Comparison of ENCODE assay signal across 8 mouse cellular contexts in the genomic region with DNA sequence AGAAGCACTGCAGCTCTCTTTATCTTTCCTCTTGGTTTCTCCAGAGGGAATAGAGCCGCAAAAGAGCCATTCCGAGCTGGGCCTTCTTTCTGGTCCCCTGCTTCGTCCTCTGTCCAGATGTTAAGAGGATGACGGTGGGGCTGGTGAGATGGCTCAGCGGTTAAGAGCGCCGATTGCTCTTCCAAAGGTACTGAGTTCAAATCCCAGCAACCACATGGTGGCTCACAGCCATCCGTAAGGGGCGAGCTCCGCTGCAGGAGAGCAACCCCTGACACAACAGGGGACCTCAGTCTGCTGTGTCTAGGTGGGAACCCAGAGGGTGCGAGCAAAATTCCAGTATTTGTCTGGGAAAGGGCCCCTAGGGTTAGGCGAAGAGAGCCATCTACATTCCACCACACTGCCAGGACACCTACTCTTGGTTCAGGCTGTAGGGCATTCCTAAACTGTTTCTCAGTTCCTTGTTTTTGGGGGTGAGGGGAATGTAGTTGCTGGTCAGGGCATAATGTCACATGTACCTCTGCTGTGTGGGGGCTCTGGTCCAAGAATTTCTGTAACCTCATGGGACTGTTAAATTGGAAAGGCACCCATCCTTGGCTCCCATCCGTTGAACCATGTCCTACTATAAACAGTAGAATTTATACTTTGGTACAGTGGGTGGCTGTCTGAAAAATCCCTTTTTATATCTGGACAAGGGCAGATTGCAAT. TPM values are rescaled to one million over a fixed set of nuclear protein-coding genes. Genes with fewer than 3 reads are reported as not detected.
DNase-seq lines count a peak whose midpoint lies in the region; ATAC-seq and TF ChIP-seq lines count a peak whose summit lies in the region.

No protein-coding gene starts in this region.

- peaks cover 20% of the 10 kb centered on the region for H3K4me1 ChIP-seq in heart, embryonic 11.5 days (ENCODE audit: control insufficient read depth, insufficient read depth, low read length)
- no peaks in the 10 kb centered on the region for H3K4me1 ChIP-seq in ES-Bruce4 (ENCODE audit: control insufficient read depth, insufficient read depth, low read length)
- peaks cover 17% of the 10 kb centered on the region for H3K4me1 ChIP-seq in forebrain, embryonic 16.5 days (replicated peaks; ENCODE audit: control insufficient read depth, insufficient read depth, low read length)
- H3K4me1 ChIP-seq in liver, postnatal 0 days (ENCODE audit: insufficient read depth), result peaks cover 25% of the 10 kb centered on the region

- peak overlapping the region; percentile 76 for H3K4me2 ChIP-seq in heart, embryonic 11.5 days
- H3K4me2 ChIP-seq in forebrain, embryonic 16.5 days (ENCODE audit: low read length), result peak overlapping the region; percentile 62
- H3K4me2 ChIP-seq in liver, postnatal 0 days (ENCODE audit: low read depth, low read length), result peak overlapping the region; percentile 66

- H3K4me3 ChIP-seq in heart, embryonic 11.5 days (ENCODE audit: low read depth, low read length), result peak overlapping the region; percentile 56
- H3K4me3 ChIP-seq in ES-Bruce4 (ENCODE audit: low read depth, low read length), result peak overlapping the region; percentile 55
- H3K4me3 ChIP-seq in forebrain, embryonic 16.5 days (replicated peaks; ENCODE audit: low read length), result peak overlapping the region; percentile 69
- peak overlapping the region; percentile 53 for H3K4me3 ChIP-seq in liver, postnatal 0 days (ENCODE audit: low read depth, low read length)

- no peak for TF ChIP-seq POLR2A in ES-Bruce4 (IDR thresholded peaks at IDR 0.05; ENCODE audit: insufficient read depth, low read length)

- DNase-seq in heart, postnatal 25 days (ENCODE audit: low spot score), result no peak
- DNase-seq in liver, postnatal 0 days, result no peak
- DNase-seq in Muller cell, postnatal 12 days (ENCODE audit: inconsistent ontology term), result no peak
- DNase-seq in urinary bladder, adult 18-20 months (ENCODE audit: low spot score in 2 of 2), result no peak
- DNase-seq in layer of hippocampus, adult 18-20 months (ENCODE audit: low spot score in 2 of 2), result no peak

- ATAC-seq in heart, embryonic 11.5 days (replicated peaks; ENCODE audit: insufficient number of reproducible peaks, low FRiP score, low TSS enrichment), result no peak
- peak; percentile 5; the same call in 1 of the 2 replicates for ATAC-seq in forebrain, embryonic 16.5 days
- ATAC-seq in liver, postnatal 0 days, result no peak

- TF ChIP-seq EP300 in ES-Bruce4 (IDR thresholded peaks at IDR 0.05; ENCODE audit: insufficient read depth, low read depth, low read length), result no peak
- no peak for TF ChIP-seq EP300 in liver, postnatal 0 days (IDR thresholded peaks at IDR 0.05; ENCODE audit: low read depth)

- H3K27ac ChIP-seq in heart, embryonic 11.5 days (ENCODE audit: low read depth, low read length), result peak overlapping the region; percentile 97
- peak overlapping the region; percentile 93 for H3K27ac ChIP-seq in ES-Bruce4 (ENCODE audit: insufficient read depth, low read length)
- peak overlapping the region; percentile 97 for H3K27ac ChIP-seq in forebrain, embryonic 16.5 days (ENCODE audit: low read length)
- peak overlapping the region; percentile 97 for H3K27ac ChIP-seq in liver, postnatal 0 days (ENCODE audit: low read depth)

- no peak for TF ChIP-seq CTCF in ES-Bruce4 (IDR thresholded peaks at IDR 0.05; ENCODE audit: low read depth, low read length)
- no peak for TF ChIP-seq CTCF in liver, postnatal 0 days (IDR thresholded peaks at IDR 0.05; ENCODE audit: low read depth)

- H3K9ac ChIP-seq in heart, embryonic 11.5 days (ENCODE audit: low read depth, low read length), result peak overlapping the region; percentile 81
- H3K9ac ChIP-seq in ES-Bruce4 (ENCODE audit: low read depth, poor library complexity, severe bottlenecking), result peak overlapping the region; percentile 75
- peak overlapping the region; percentile 70 for H3K9ac ChIP-seq in forebrain, embryonic 16.5 days (replicated peaks; ENCODE audit: low read depth, low read length)
- H3K9ac ChIP-seq in liver, postnatal 0 days (replicated peaks), result peak overlapping the region; percentile 57

- 63% methylated on average over 13 of the region's 13 CpGs for WGBS in heart, embryonic 11.5 days (ENCODE audit: insufficient replicate concordance)
- WGBS in forebrain, embryonic 16.5 days, result 70% methylated on average over 13 of the region's 13 CpGs
- WGBS in liver, postnatal 0 days (ENCODE audit: insufficient replicate concordance), result 64% methylated on average over 13 of the region's 13 CpGs

- intact Hi-C loops in heart, postnatal 25 days (cut with DNase I), result no loop called here

- peaks cover 21% of the 10 kb centered on the region for H3K36me3 ChIP-seq in heart, embryonic 11.5 days (ENCODE audit: control insufficient read depth, insufficient read depth, low read length)
- peaks cover 15% of the 10 kb centered on the region for H3K36me3 ChIP-seq in ES-Bruce4 (ENCODE audit: control insufficient read depth, insufficient read depth, low read length, poor library complexity, severe bottlenecking)
- H3K36me3 ChIP-seq in forebrain, embryonic 16.5 days (ENCODE audit: control insufficient read depth, insufficient read depth), result peaks cover 24% of the 10 kb centered on the region
- peaks cover 35% of the 10 kb centered on the region for H3K36me3 ChIP-seq in liver, postnatal 0 days (replicated peaks; ENCODE audit: insufficient read depth, low read length)

- H3K27me3 ChIP-seq in heart, embryonic 11.5 days (ENCODE audit: control insufficient read depth, insufficient read depth, low read length), result no peaks in the 10 kb centered on the region
- no peaks in the 10 kb centered on the region for H3K27me3 ChIP-seq in ES-Bruce4 (ENCODE audit: control insufficient read depth, insufficient read depth, low read length, poor library complexity, severe bottlenecking)
- H3K27me3 ChIP-seq in forebrain, embryonic 16.5 days (replicated peaks; ENCODE audit: control insufficient read depth, insufficient read depth, low read length), result no peaks in the 10 kb centered on the region
- no peaks in the 10 kb centered on the region for H3K27me3 ChIP-seq in liver, postnatal 0 days (ENCODE audit: insufficient read depth, low read length)

- H3K9me3 ChIP-seq in heart, embryonic 11.5 days (replicated peaks; ENCODE audit: control insufficient read depth, low read length), result no peaks in the 10 kb centered on the region
- no peaks in the 10 kb centered on the region; the same call in 1 of the 2 replicates for H3K9me3 ChIP-seq in ES-Bruce4 (replicated peaks; ENCODE audit: control insufficient read depth, insufficient read depth, low read length, poor library complexity, severe bottlenecking)
- H3K9me3 ChIP-seq in forebrain, embryonic 16.5 days (ENCODE audit: control insufficient read depth, low read length), result no peaks in the 10 kb centered on the region
- H3K9me3 ChIP-seq in liver, postnatal 0 days (ENCODE audit: low read length), result no peaks in the 10 kb centered on the region

RNA-seq across cellular contexts. Expression of a gene that starts 0.7 kb away (rescaled TPM):
- 16.5 and 35.1 TPM in 2 replicates for polyA plus RNA-seq in heart, embryonic 11.5 days (2014; fragmentation: Nextera tagmentation; extraction: Ambion mirVana)
- total RNA-seq in heart, postnatal 25 days (2021), result 10 to 100 TPM; 15.2 to 16.5 TPM
- 65.7 and 71.0 TPM in 2 replicates for polyA plus RNA-seq in ES-Bruce4 (2011; ENCODE audit: insufficient read depth, insufficient read length, low read depth, missing spikeins)
- polyA plus RNA-seq in forebrain, embryonic 16.5 days (2015; fragmentation: Nextera tagmentation; extraction: Ambion mirVana), result 82.1 and 90.4 TPM in 2 replicates
- 36.9 and 41.0 TPM in 2 replicates for polyA plus RNA-seq in liver, postnatal 0 days (2015; fragmentation: Nextera tagmentation; extraction: Ambion mirVana)
- total RNA-seq in layer of hippocampus, adult 18-20 months (2021), result 10 to 100 TPM; 56.2 to 60.3 TPM

RNA-seq across cellular contexts. Expression of a gene that starts 2.8 kb away (rescaled TPM):
- polyA plus RNA-seq in heart, embryonic 11.5 days (2014; fragmentation: Nextera tagmentation; extraction: Ambion mirVana), result 4.2 and 4.7 TPM in 2 replicates
- 1 to 10 TPM; 7.1 to 7.7 TPM for total RNA-seq in heart, postnatal 25 days (2021)
- polyA plus RNA-seq in ES-Bruce4 (2011; ENCODE audit: insufficient read depth, insufficient read length, low read depth, missing spikeins), result 32.9 and 36.2 TPM in 2 replicates
- polyA plus RNA-seq in forebrain, embryonic 16.5 days (2015; fragmentation: Nextera tagmentation; extraction: Ambion mirVana), result 6.4 and 7.8 TPM in 2 replicates
- 30.1 and 32.5 TPM in 2 replicates for polyA plus RNA-seq in liver, postnatal 0 days (2015; fragmentation: Nextera tagmentation; extraction: Ambion mirVana)
- 10 to 100 TPM; 13.1 to 13.8 TPM for total RNA-seq in layer of hippocampus, adult 18-20 months (2021)

RNA-seq across cellular contexts. Expression of a gene that starts 8.0 kb away (rescaled TPM):
- not detected in 2 replicates for polyA plus RNA-seq in heart, embryonic 11.5 days (2014; fragmentation: Nextera tagmentation; extraction: Ambion mirVana)
- total RNA-seq in heart, postnatal 25 days (2021), result not detected
- polyA plus RNA-seq in ES-Bruce4 (2011; ENCODE audit: insufficient read depth, insufficient read length, low read depth, missing spikeins), result 45.2 and 48.1 TPM in 2 replicates
- polyA plus RNA-seq in forebrain, embryonic 16.5 days (2015; fragmentation: Nextera tagmentation; extraction: Ambion mirVana), result not detected in 2 replicates
- 0.13 TPM in 1 of 2 replicates, not detected in the other for polyA plus RNA-seq in liver, postnatal 0 days (2015; fragmentation: Nextera tagmentation; extraction: Ambion mirVana)
- not detected for total RNA-seq in layer of hippocampus, adult 18-20 months (2021)

RNA-seq across cellular contexts. Expression of a gene that starts 9.1 kb away (rescaled TPM):
- polyA plus RNA-seq in heart, embryonic 11.5 days (2014; fragmentation: Nextera tagmentation; extraction: Ambion mirVana), result 530 and 592 TPM in 2 replicates
- 100 to 1,000 TPM; 201 to 206 TPM for total RNA-seq in heart, postnatal 25 days (2021)
- polyA plus RNA-seq in ES-Bruce4 (2011; ENCODE audit: insufficient read depth, insufficient read length, low read depth, missing spikeins), result 1,464 and 1,502 TPM in 2 replicates
- polyA plus RNA-seq in forebrain, embryonic 16.5 days (2015; fragmentation: Nextera tagmentation; extraction: Ambion mirVana), result 563 and 599 TPM in 2 replicates
- 199 and 203 TPM in 2 replicates for polyA plus RNA-seq in liver, postnatal 0 days (2015; fragmentation: Nextera tagmentation; extraction: Ambion mirVana)
- total RNA-seq in layer of hippocampus, adult 18-20 months (2021), result 100 to 1,000 TPM; 325 to 357 TPM

RNA-seq across cellular contexts. Expression of a gene that starts 18.8 kb away (rescaled TPM):
- polyA plus RNA-seq in heart, embryonic 11.5 days (2014; fragmentation: Nextera tagmentation; extraction: Ambion mirVana), result 70.2 and 81.4 TPM in 2 replicates
- total RNA-seq in heart, postnatal 25 days (2021), result 10 to 100 TPM; 31.7 to 33.5 TPM
- 198 and 221 TPM in 2 replicates for polyA plus RNA-seq in ES-Bruce4 (2011; ENCODE audit: insufficient read depth, insufficient read length, low read depth, missing spikeins)
- 97.0 and 115 TPM in 2 replicates for polyA plus RNA-seq in forebrain, embryonic 16.5 days (2015; fragmentation: Nextera tagmentation; extraction: Ambion mirVana)
- polyA plus RNA-seq in liver, postnatal 0 days (2015; fragmentation: Nextera tagmentation; extraction: Ambion mirVana), result 14.5 and 15.2 TPM in 2 replicates
- 10 to 100 TPM; 96.1 to 97.5 TPM for total RNA-seq in layer of hippocampus, adult 18-20 months (2021)

Comparison
In these comparisons a context has a peak if more than half of its experiments do, and no peak if none do; other contexts are left out.
1. RNA of a gene that starts 8.0 kb away (polyA plus RNA-seq): 45.2 to 48.1 TPM in ES-Bruce4; 0.13 TPM in liver, postnatal 0 days, not detected in heart, embryonic 11.5 days and not detected in forebrain, embryonic 16.5 days; every median in the first group is over 10 times any median in the second.
2. Peak in every context shown above with its lines, with median percentiles within 50 percentile points of each other: H3K27ac ChIP-seq, H3K4me2 ChIP-seq, H3K4me3 ChIP-seq and H3K9ac ChIP-seq.